Mouse (Mus musculus) embryonic facial prominence, embryonic 11.5 days (tissue): Measurements from ENCODE around the gene Pak1. TPM values are rescaled to one million over a fixed set of nuclear protein-coding genes. Genes with fewer than 3 reads are reported as not detected.

Experiments
- ATAC-seq: fragments of 200-750 bp; cut with Nextera tagmentation; replicated peaks from 2 replicates; pipeline ENCODE4 v1.8.0; 2017; ENCODE audit warnings: low read depth; ENCODE audit not compliant: insufficient number of reproducible peaks, low FRiP score, low TSS enrichment
- DNase-seq: peaks from one replicate; pipeline ENCODE4 v3.0.0-alpha.2; 2015; ENCODE audit warnings: low spot score
- H3K27ac ChIP-seq: fragments of 300-500 bp; sonication (generic); replicated peaks from 2 replicates; pipeline ENCODE4 v1.5.1; 2014; ENCODE audit warnings: mild to moderate bottlenecking, low read depth, low read length, control low read depth
- H3K27me3 ChIP-seq: fragments of 300-500 bp; sonication (generic); 2 replicates; pipeline ENCODE4 v1.6.1; 2014; ENCODE audit warnings: mild to moderate bottlenecking, low read length, moderate library complexity, mixed read lengths; ENCODE audit not compliant: control insufficient read depth, insufficient read depth
- H3K36me3 ChIP-seq: fragments of 300-500 bp; sonication (generic); replicated peaks from 2 replicates; pipeline ENCODE4 v1.6.1; 2014; ENCODE audit warnings: low read depth, mild to moderate bottlenecking, low read length, moderate library complexity, mixed read lengths; ENCODE audit not compliant: control insufficient read depth, insufficient read depth
- H3K4me1 ChIP-seq: fragments of 300-500 bp; sonication (generic); 2 replicates; pipeline ENCODE4 v1.6.1; 2014; ENCODE audit warnings: low read length, mixed read lengths; ENCODE audit not compliant: control insufficient read depth, insufficient read depth
- H3K4me2 ChIP-seq: fragments of 300-500 bp; sonication (generic); 2 replicates; pipeline ENCODE4 v1.6.1; 2014; ENCODE audit warnings: low read depth, mild to moderate bottlenecking, control low read depth, low read length, moderate library complexity
- H3K4me3 ChIP-seq: fragments of 300-500 bp; sonication (generic); 2 replicates; pipeline ENCODE4 v1.5.1; 2014; ENCODE audit warnings: low read depth, low read length, control low read depth
- H3K9ac ChIP-seq: fragments of 300-500 bp; sonication (generic); replicated peaks from 2 replicates; pipeline ENCODE4 v1.6.1; 2014; ENCODE audit warnings: mild to moderate bottlenecking, control low read depth, low read length
- H3K9me3 ChIP-seq: fragments of 300-500 bp; sonication (generic); replicated peaks from 2 replicates; pipeline ENCODE4 v1.6.1; 2016; ENCODE audit warnings: mild to moderate bottlenecking, low read length, inconsistent platforms, mixed read lengths; ENCODE audit not compliant: control insufficient read depth
- WGBS: fragments of 180-500 bp; shearing (Covaris S2); extraction: QIAGEN DNeasy Blood & Tissue Kit; methylation state at CpG from one replicate; pipeline ENCODE4 v1.1.7; 2014; 5-methylcytosine and 5-hydroxymethylcytosine counted together
- polyA plus RNA-seq: library from polyadenylated mRNA; unstranded; fragments of >200 nt; fragmentation: Nextera tagmentation; extraction: Ambion mirVana; gene quantifications from 2 replicates; pipeline ENCODE4 v1.2.1, GENCODE M21; 2014

Gene Pak1
- polyA plus RNA-seq, 1 experiment from 2014 or later = 51.4 TPM

- peak overlapping the region; percentile 9; the same call in 1 of the 2 replicates for H3K9ac ChIP-seq
- no peak; the same call in 1 of the 2 replicates for ATAC-seq
- H3K27ac ChIP-seq = no peak overlapping the region
- no peaks in the 10 kb centered on the region; the same call in 1 of the 2 replicates for H3K4me1 ChIP-seq
- no peak for DNase-seq
- no peak overlapping the region; the same call in 1 of the 2 replicates for H3K4me2 ChIP-seq
- no peaks in the 10 kb centered on the region for H3K27me3 ChIP-seq
- H3K36me3 ChIP-seq = no peaks in the 10 kb centered on the region
- H3K4me3 ChIP-seq = no peak overlapping the region
- WGBS = 33% methylated on average over 19 of the region's 19 CpGs
- no peaks in the 10 kb centered on the region for H3K9me3 ChIP-seq
Measured at GRCm38 (mm10) chr7:97749207-97750190, 38.8 kb upstream of the Pak1 start.

DNA sequence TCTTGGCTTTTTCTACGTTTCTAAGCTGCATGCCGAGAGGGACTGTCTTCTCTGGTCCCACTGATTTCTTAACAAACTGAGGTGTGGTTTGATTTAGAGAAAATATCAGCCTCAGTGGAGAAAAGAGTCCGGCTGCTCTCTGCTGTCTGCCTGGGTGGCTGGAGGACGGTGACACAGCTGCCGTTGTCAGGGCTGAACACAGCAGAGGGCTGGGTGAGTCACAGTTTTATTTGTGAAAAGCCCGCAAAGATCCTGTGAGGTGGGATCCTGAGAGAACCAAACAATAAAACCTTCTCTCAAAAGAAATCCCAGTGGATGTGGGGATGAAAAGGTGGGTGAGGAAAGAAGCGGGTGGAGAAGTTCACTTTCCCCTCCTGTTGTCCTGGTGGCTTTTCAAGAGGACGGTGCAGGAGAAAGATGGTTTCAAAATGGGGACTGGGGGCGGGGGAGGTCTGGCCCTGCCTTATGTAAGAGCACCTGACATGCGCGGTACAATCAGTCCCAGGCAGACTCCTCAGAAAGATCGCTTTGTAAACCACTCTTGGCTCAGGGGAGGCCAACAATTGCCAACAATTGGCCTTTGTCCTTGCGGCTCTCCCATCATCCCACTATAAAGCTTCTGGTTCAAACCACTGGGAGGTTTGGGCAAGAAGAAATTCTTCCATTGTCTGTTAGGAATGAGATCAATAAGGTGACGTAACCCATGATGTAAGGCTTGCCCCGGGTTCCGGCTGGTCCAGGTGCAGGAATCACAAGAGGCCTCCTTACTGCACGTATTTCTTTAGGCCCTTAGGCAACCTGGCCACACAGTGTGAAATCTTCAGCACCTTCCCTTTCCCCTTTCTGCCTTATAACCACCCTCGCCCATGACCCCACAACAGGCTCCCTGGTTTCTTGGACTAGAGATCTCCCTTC, 31.1 kb upstream of the Pak1 start:
- DNase-seq (peak; percentile 30), ATAC-seq (0 out of 2 replicates have a peak, but pooled peaks have one; percentile 56)
- no peaks in the 10 kb centered on the region for H3K27me3 ChIP-seq
- no peak overlapping the region for H3K27ac ChIP-seq
- 35% methylated on average over 18 of the region's 18 CpGs for WGBS
- H3K4me2 ChIP-seq = 0 out of 2 replicates have a peak overlapping the region, but pooled peaks have one; percentile 4
- no peaks in the 10 kb centered on the region for H3K4me1 ChIP-seq
- peak overlapping the region; percentile 39; the same call in 1 of the 2 replicates for H3K9ac ChIP-seq
- no peaks in the 10 kb centered on the region for H3K9me3 ChIP-seq
- H3K4me3 ChIP-seq = no peak overlapping the region
- H3K36me3 ChIP-seq = no peaks in the 10 kb centered on the region

DNA sequence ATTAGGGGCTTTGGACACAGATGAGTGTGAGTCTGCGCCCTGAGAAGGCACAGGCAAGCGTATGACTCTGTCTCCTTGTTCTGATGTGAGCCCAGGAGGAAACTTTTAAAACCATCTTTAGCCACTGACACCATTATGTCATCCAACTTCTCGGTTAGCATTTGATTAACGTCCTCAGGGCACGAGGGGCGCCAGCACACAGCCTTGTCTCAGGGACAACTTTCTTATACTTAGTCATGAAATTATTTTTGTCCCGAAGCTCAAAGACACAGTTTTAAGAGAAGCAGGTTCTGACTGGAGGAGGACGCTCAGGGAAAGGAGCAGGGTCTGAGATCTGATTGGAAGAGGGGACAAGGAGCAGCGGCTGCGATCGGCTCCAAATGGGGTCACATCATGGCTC, 23.8 kb upstream of the Pak1 start:
- Histone ChIP-seq H3K9ac (no peak overlapping the region), H3K4me1 (no peaks in the 10 kb centered on the region), H3K36me3 (no peaks in the 10 kb centered on the region), H3K9me3 (no peaks in the 10 kb centered on the region), H3K27me3 (no peaks in the 10 kb centered on the region), H3K27ac (no peak overlapping the region), H3K4me3 (no peak overlapping the region), H3K4me2 (no peak overlapping the region)
- WGBS = 80% methylated on average over 11 of the region's 11 CpGs
- ATAC-seq = no peak
- DNase-seq = no peak

- H3K4me3 ChIP-seq = no peak overlapping the region
- no peak overlapping the region for H3K4me2 ChIP-seq
- H3K9ac ChIP-seq = no peak overlapping the region
- H3K27me3 ChIP-seq = no peaks in the 10 kb centered on the region
- ATAC-seq (no peak), DNase-seq (no peak)
- H3K36me3 ChIP-seq = no peaks in the 10 kb centered on the region
- H3K4me1 ChIP-seq = no peaks in the 10 kb centered on the region
- 89% methylated on average over 21 of the region's 21 CpGs for WGBS
- no peak overlapping the region; the same call in 1 of the 2 replicates for H3K27ac ChIP-seq
- no peaks in the 10 kb centered on the region for H3K9me3 ChIP-seq
Measured at GRCm38 (mm10) chr7:97765181-97765962, 23.0 kb upstream of the Pak1 start.

- ATAC-seq = no peak
Measured at GRCm38 (mm10) chr7:97765963-97766347, 22.4 kb upstream of the Pak1 start.

DNA sequence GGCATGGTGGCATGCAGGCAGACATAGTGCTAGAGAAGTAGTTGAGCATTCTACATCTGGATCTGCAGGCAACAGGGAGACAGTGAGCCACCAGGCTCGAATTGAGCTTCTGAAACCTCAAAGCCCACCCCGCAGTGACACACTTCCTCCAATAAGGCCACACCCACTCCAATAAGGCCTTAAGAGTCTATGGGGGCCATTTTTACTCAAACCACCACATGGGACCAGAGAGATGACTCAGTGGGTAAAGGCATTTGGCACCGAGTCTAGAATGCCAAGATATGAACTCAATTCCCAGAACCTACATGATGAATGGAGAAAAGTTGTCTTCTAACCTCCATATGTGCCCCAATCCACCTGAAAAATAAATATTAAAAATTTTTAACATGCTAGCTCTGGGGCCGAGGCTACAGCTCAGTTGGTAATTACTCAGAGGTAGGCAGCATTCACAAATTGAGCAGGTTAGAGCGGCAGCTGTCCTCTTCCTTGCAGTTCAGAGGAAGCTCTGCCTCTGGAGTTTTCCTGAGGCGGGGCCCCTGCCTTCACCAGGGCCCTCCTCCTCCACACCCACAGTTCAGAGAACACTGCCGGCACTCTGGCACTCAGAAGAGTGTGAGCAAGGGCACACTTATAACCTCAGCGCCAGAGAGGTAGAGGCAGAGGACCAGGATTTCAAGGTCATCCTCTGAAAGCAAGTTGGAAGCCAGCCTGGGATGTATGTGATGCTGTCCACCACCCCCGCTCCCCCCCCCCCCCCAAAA, 21.8 kb upstream of the Pak1 start:
- no peaks in the 10 kb centered on the region for H3K27me3 ChIP-seq
- no peak overlapping the region for H3K4me3 ChIP-seq
- ATAC-seq (no peak), DNase-seq (no peak)
- H3K9ac ChIP-seq = no peak overlapping the region
- no peaks in the 10 kb centered on the region for H3K4me1 ChIP-seq
- H3K9me3 ChIP-seq = no peaks in the 10 kb centered on the region
- no peak overlapping the region for H3K27ac ChIP-seq
- H3K4me2 ChIP-seq = no peak overlapping the region
- WGBS = 80% methylated on average over 9 of the region's 9 CpGs
- no peaks in the 10 kb centered on the region for H3K36me3 ChIP-seq

More at GRCm38 (mm10) chr7:97765963-97766347, 22.4 kb upstream of the Pak1 start:
- Histone ChIP-seq H3K4me1 (no peaks in the 10 kb centered on the region), H3K36me3 (no peaks in the 10 kb centered on the region), H3K4me2 (no peak overlapping the region), H3K9ac (no peak overlapping the region), H3K27me3 (no peaks in the 10 kb centered on the region), H3K9me3 (no peaks in the 10 kb centered on the region), H3K4me3 (no peak overlapping the region), H3K27ac (no peak overlapping the region)
- 85% methylated on average over 5 of the region's 5 CpGs for WGBS
- DNase-seq = no peak

GRCm38 (mm10) chr7:97767841-97768240, 20.5 kb upstream of the Pak1 start:
- WGBS = 82% methylated on average over 8 of the region's 8 CpGs
- ATAC-seq = no peak

More at GRCm38 (mm10) chr7:97767841-97768240, 20.5 kb upstream of the Pak1 start:
- no peak for DNase-seq
- H3K27ac ChIP-seq = no peak overlapping the region
- no peak overlapping the region for H3K9ac ChIP-seq
- no peaks in the 10 kb centered on the region for H3K9me3 ChIP-seq
- H3K4me2 ChIP-seq = no peak overlapping the region
- H3K27me3 ChIP-seq = no peaks in the 10 kb centered on the region
- no peaks in the 10 kb centered on the region for H3K4me1 ChIP-seq
- H3K4me3 ChIP-seq = no peak overlapping the region
- no peaks in the 10 kb centered on the region for H3K36me3 ChIP-seq
